Mouse (Mus musculus): Measurements from ENCODE around the gene A530064D06Rik. TPM values are rescaled to one million over a fixed set of nuclear protein-coding genes. Genes with fewer than 3 reads are reported as not detected.

A530064D06Rik gene
- 4.2 TPM for polyA plus RNA-seq (2015; fragmentation: Illumina TruSeq; extraction: RNeasy Lipid Tissue Mini Kit (QIAGEN cat#74804); ENCODE audit: insufficient read depth, low replicate concordance)

DNA sequence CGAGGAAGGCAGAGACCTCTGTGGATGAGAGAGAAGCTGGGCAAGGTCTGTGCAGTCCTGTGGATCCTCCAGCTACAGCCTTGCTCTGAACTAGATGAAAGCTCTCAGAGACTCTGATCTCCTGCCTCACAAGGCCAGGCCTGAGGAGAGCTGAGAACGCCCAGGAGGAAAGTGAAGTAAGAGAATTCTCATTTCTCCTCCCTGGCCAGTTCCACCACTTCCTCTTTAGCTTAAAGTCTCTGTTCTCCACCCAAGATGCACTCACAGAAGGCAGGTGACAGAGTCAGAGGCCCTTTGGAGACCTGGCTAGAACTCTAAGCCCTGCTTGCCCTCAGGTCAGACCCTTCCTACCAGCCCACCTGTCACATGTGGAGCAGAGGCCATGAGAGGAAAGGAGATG, at the start of gene A530064D06Rik:
A530064D06Rik (minus strand) TSS at position 173 of the 400 bp plus-strand sequence.

DNA sequence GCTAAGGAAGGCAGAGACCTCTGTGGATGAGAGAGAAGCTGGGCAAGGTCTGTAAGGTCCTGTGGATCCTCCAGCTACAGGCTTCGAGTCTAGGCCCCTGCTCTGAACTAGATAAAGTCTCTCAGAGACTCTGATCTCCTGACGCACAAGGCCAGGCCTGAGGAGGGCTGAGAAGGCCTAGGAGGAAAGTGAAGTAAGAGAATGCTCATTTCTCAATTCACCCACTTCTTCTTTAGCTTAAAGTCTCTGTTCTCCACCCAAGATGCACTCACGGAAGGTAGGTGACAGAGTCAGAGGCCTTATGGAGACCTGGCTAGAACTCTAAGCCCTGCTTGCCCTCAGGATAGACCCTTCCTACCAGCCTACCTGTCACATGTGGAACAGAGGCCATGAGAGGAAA, 21.0 kb downstream of the A530064D06Rik start, which contains the start of gene 9830107B12Rik:
9830107B12Rik (minus strand) TSS at position 149 of the 400 bp plus-strand sequence.

Other genes starting within 250 kb of the A530064D06Rik start
- gene Foxp4, start 242.6 kb downstream of the A530064D06Rik start, polyA plus RNA-seq (2015; fragmentation: Illumina TruSeq; extraction: RNeasy Lipid Tissue Mini Kit (QIAGEN cat#74804); ENCODE audit: insufficient read depth, low replicate concordance), result 8.1 TPM
- gene 1700122O11Rik, start 129.0 kb downstream of the A530064D06Rik start, polyA plus RNA-seq (2015; fragmentation: Illumina TruSeq; extraction: RNeasy Lipid Tissue Mini Kit (QIAGEN cat#74804); ENCODE audit: insufficient read depth, low replicate concordance), result not detected
- not detected for gene 1700067P10Rik, start 78.0 kb downstream of the A530064D06Rik start, polyA plus RNA-seq (2015; fragmentation: Illumina TruSeq; extraction: RNeasy Lipid Tissue Mini Kit (QIAGEN cat#74804); ENCODE audit: insufficient read depth, low replicate concordance)
- gene 9830107B12Rik, start 21.0 kb downstream of the A530064D06Rik start, polyA plus RNA-seq (2015; fragmentation: Illumina TruSeq; extraction: RNeasy Lipid Tissue Mini Kit (QIAGEN cat#74804); ENCODE audit: insufficient read depth, low replicate concordance), result 0.32 TPM
- gene Trem1, start 65.5 kb upstream of the A530064D06Rik start, polyA plus RNA-seq (2015; fragmentation: Illumina TruSeq; extraction: RNeasy Lipid Tissue Mini Kit (QIAGEN cat#74804); ENCODE audit: insufficient read depth, low replicate concordance), result 3.4 TPM
- 3.7 TPM for gene Trem3, start 80.5 kb upstream of the A530064D06Rik start, polyA plus RNA-seq (2015; fragmentation: Illumina TruSeq; extraction: RNeasy Lipid Tissue Mini Kit (QIAGEN cat#74804); ENCODE audit: insufficient read depth, low replicate concordance)
- 80.5 TPM for gene Treml4, start 97.0 kb upstream of the A530064D06Rik start, polyA plus RNA-seq (2015; fragmentation: Illumina TruSeq; extraction: RNeasy Lipid Tissue Mini Kit (QIAGEN cat#74804); ENCODE audit: insufficient read depth, low replicate concordance)
- gene Treml2, start 132.2 kb upstream of the A530064D06Rik start, polyA plus RNA-seq (2015; fragmentation: Illumina TruSeq; extraction: RNeasy Lipid Tissue Mini Kit (QIAGEN cat#74804); ENCODE audit: insufficient read depth, low replicate concordance), result 78.2 TPM
- 14.7 TPM for gene B430306N03Rik, start 148.9 kb upstream of the A530064D06Rik start, polyA plus RNA-seq (2015; fragmentation: Illumina TruSeq; extraction: RNeasy Lipid Tissue Mini Kit (QIAGEN cat#74804); ENCODE audit: insufficient read depth, low replicate concordance)
- gene Trem2, start 179.1 kb upstream of the A530064D06Rik start, polyA plus RNA-seq (2015; fragmentation: Illumina TruSeq; extraction: RNeasy Lipid Tissue Mini Kit (QIAGEN cat#74804); ENCODE audit: insufficient read depth, low replicate concordance), result 0.29 TPM
- gene Treml1, start 192.6 kb upstream of the A530064D06Rik start, polyA plus RNA-seq (2015; fragmentation: Illumina TruSeq; extraction: RNeasy Lipid Tissue Mini Kit (QIAGEN cat#74804); ENCODE audit: insufficient read depth, low replicate concordance), result 4.1 TPM
- gene Nfya, start 242.6 kb upstream of the A530064D06Rik start, polyA plus RNA-seq (2015; fragmentation: Illumina TruSeq; extraction: RNeasy Lipid Tissue Mini Kit (QIAGEN cat#74804); ENCODE audit: insufficient read depth, low replicate concordance), result 86.0 TPM
- 75.5 TPM for gene Oard1, start 242.7 kb upstream of the A530064D06Rik start, polyA plus RNA-seq (2015; fragmentation: Illumina TruSeq; extraction: RNeasy Lipid Tissue Mini Kit (QIAGEN cat#74804); ENCODE audit: insufficient read depth, low replicate concordance)